Mouse (Mus musculus): ENCODE results near the gene Nol12. TPM values are rescaled to one million over a fixed set of nuclear protein-coding genes. Genes with fewer than 3 reads are reported as not detected.

Nol12 gene
- total RNA-seq, 2 experiments from 2014 or later, result 36.2 to 38.8 TPM

DNA sequence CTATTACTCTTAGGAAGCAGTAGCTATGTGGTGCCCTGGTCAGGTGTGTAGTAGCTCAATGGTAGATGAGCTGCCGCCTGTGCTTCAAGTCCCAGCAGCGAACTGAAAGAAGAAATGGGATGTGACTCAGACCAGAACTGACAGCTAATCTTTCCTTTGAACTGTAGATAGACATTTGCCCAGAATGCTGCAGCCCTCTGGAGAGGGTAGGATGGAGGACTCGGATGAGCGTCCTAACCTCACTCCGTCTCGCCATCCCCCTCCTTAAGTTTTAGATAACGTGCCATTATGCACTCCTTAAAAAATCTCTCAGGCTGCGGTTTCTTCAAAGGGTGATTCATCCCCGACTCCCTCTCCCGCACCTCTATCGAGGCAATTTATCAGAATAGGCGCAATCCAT lies 14.8 kb upstream of the Nol12 start:
- intact Hi-C loops (cut with DNase I), result loop anchor here (5.0 kb wide), 1 partner anchor 152 kb away; no protein-coding TSS in a partner anchor
- no peak for DNase-seq (ENCODE audit: extremely low spot score in 1 of 2, low spot score in 2 of 2)
- no peak overlapping the region for H3K4me3 ChIP-seq
- H3K27ac ChIP-seq, result no peak overlapping the region
- TF ChIP-seq CTCF (IDR thresholded peaks at IDR 0.05), result no peak

DNA sequence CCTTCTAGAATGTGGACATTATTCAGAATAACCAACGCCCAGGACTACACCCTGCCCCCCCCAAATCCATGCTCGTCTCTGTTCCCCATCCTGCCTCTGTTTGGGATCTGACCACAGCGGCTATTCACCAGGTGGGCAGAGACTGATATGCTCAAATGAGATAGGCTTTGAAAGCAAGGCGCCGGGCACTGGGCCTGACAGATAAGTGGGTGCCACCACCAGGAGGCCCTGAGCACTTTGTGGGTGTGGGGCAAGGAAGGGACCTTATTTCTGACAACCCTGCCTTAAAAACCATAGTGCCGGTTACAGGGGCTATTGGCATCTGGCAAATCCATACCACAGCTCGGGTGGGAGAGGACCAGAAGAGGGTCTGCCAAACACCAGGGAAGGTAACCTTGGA lies 12.0 kb upstream of the Nol12 start:
- H3K27ac ChIP-seq, result no peak overlapping the region
- no peak for DNase-seq (ENCODE audit: extremely low spot score in 1 of 2, low spot score in 2 of 2)
- TF ChIP-seq CTCF (IDR thresholded peaks at IDR 0.05), result no peak
- intact Hi-C loops (cut with DNase I), result no loop called here
- no peak overlapping the region for H3K4me3 ChIP-seq

DNA sequence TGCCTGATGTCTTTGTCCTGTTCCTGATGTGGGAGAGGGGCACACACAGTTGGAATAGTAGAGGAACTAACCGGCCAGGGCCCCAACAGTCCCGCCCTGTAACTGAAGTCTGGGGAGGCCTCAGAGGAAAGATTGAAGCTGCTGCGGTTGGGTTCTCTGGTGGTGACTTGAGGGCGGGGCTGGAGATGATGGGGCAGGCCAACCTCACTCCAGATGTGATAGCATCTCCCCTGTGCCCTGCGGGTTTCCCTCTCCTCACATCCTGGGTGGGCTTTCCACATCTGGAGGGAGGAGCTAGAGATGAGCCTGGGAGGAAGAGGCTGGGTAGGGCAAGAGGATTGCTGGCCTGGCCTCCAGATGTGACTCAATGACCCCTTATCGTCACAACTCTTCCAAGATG lies 11.1 kb upstream of the Nol12 start:
- no peak for TF ChIP-seq CTCF (IDR thresholded peaks at IDR 0.05)
- no peak for DNase-seq (ENCODE audit: extremely low spot score in 1 of 2, low spot score in 2 of 2)
- intact Hi-C loops (cut with DNase I), result no loop called here

DNA sequence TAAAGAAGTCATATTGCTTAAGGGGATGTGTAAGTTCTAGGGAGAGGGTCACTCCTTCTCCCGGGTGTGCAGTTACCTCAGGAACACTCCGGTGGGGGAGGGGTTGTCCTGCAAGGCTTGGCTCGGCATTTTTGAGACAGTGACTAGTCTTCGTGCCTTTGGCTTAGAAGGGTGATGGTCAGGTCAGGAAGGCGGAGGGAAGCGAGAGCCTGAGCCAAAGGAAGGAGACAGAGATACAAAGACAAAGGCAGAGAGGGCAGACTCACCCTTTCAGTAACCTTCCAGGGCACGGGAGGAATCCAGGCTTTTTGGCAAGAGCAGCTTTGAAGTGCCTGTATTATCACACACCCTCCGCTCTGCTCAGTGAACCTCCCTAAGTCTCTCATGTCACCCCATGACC lies 9.6 kb upstream of the Nol12 start:
- TF ChIP-seq CTCF (IDR thresholded peaks at IDR 0.05), result no peak
- DNase-seq (ENCODE audit: extremely low spot score in 1 of 2, low spot score in 2 of 2), result no peak
- H3K27ac ChIP-seq, result no peak overlapping the region
- H3K4me3 ChIP-seq, result no peak overlapping the region
- intact Hi-C loops (cut with DNase I), result no loop called here

More for the DNA sequence above, 11.1 kb upstream of the Nol12 start:
- Histone ChIP-seq H3K27ac (no peak overlapping the region), H3K4me3 (no peak overlapping the region)

GRCm38 (mm10) chr15:78926021-78926919 lies 8.5 kb upstream of the Nol12 start, which contains the start of gene Lgals1:
TSS of gene Lgals1 (plus strand) at chr15:78926725.
- Histone ChIP-seq H3K4me3 (peak within 1 kb of the TSS; percentile 39; the same call in 1 of the 2 replicates), H3K27ac (peak within 1 kb of the TSS; percentile 50)
- intact Hi-C loops (cut with DNase I), result no loop called here
- no peak for TF ChIP-seq CTCF (IDR thresholded peaks at IDR 0.05)
- DNase-seq (ENCODE audit: extremely low spot score in 1 of 2, low spot score in 2 of 2), result peak in 1 of 2 experiments; percentile 47

GRCm38 (mm10) chr15:78927021-78927787 lies 7.5 kb upstream of the Nol12 start:
- Histone ChIP-seq H3K4me3 (peak overlapping the region; percentile 39), H3K27ac (peak overlapping the region; percentile 29; the same call in 1 of the 2 replicates)
- intact Hi-C loops (cut with DNase I), result no loop called here
- no peak for TF ChIP-seq CTCF (IDR thresholded peaks at IDR 0.05)
- DNase-seq (ENCODE audit: extremely low spot score in 1 of 2, low spot score in 2 of 2), result no peak

DNA sequence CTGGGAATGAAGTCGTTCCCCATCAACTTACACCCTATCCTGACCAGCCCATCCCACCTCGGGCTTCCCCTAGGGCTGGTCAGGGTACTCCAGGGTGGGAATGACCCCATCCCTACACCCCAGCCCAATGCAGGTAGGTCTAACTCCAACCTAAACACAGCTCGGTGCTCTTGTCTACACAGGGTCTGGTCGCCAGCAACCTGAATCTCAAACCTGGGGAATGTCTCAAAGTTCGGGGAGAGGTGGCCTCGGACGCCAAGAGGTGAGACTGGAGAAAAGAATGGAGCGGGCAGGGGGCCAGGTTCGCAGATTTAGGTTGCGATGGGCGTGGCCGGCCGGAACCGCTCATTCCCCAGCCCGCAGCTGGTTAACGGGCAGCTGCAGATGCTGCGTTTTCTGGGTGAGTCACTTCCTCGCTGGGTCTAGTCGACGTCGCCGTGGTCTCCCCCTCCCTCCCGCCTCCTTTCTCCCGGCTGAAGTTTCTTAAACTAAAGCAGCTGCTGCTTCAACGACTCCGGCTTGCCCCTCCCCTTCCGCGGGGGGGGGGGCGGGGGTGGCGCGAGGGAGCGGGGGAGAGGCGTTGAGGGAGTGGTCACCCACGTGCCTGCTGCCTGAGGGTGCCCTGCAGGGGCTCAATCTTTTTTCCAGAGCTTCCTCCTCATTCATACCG lies 6.8 kb upstream of the Nol12 start:
- peak in 1 of 2 experiments; percentile 62 for DNase-seq (ENCODE audit: extremely low spot score in 1 of 2, low spot score in 2 of 2)
- intact Hi-C loops (cut with DNase I), result loop anchor here (2.0 kb wide), 1 partner anchor 13 kb away; no protein-coding TSS in a partner anchor
- no peak for TF ChIP-seq CTCF (IDR thresholded peaks at IDR 0.05)
- Histone ChIP-seq H3K4me3 (peak overlapping the region; percentile 39), H3K27ac (peak overlapping the region; percentile 29; the same call in 1 of the 2 replicates)

GRCm38 (mm10) chr15:78928539-78928938 lies 6.2 kb upstream of the Nol12 start:
- intact Hi-C loops (cut with DNase I), result loop anchor here (2.0 kb wide), 1 partner anchor 14 kb away; no protein-coding TSS in a partner anchor
- Histone ChIP-seq H3K4me3 (no peak overlapping the region), H3K27ac (peak overlapping the region; percentile 44; the same call in 1 of the 2 replicates)
- no peak for DNase-seq (ENCODE audit: extremely low spot score in 1 of 2, low spot score in 2 of 2)
- no peak for TF ChIP-seq CTCF (IDR thresholded peaks at IDR 0.05)

GRCm38 (mm10) chr15:78930192-78930706 lies 4.5 kb upstream of the Nol12 start:
- no peak overlapping the region for H3K27ac ChIP-seq
- no peak for TF ChIP-seq CTCF (IDR thresholded peaks at IDR 0.05)
- no peak overlapping the region for H3K4me3 ChIP-seq
- intact Hi-C loops (cut with DNase I), result no loop called here
- DNase-seq (ENCODE audit: extremely low spot score in 1 of 2, low spot score in 2 of 2), result no peak

DNA sequence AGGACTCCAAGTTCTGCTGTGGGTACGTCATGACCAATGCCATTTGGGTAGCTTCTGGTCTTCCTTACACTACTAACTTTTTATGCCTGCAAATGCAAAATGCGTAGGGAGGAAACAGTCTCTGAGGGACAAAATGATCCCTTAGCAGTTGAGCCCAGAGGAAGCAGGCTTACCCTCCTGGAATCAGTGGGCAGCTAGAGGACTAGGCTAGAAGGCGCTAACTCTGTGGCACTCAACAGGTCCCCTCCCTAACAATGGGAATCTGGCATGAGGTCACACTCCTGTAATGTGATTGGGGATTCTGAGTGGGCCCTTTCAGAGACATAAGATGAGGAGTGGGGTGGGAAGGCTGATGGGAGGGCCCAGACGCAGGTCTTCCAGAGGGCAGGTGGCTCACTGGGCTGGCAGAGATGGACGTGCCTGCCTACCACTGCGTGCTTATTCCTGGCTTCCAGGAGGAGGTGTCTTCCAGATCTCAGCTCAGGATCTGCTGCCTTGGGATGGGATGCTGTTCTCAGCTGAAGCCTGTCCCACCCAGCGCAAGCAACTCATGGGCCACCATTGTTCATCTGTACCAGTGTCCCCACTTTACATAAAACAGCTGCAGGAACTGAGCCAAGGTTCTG lies 3.8 kb upstream of the Nol12 start:
- no peak overlapping the region for H3K27ac ChIP-seq
- intact Hi-C loops (cut with DNase I), result no loop called here
- H3K4me3 ChIP-seq, result no peak overlapping the region
- no peak for DNase-seq (ENCODE audit: extremely low spot score in 1 of 2, low spot score in 2 of 2)
- TF ChIP-seq CTCF (IDR thresholded peaks at IDR 0.05), result no peak

- Histone ChIP-seq H3K4me3 (no peak overlapping the region), H3K27ac (no peak overlapping the region)
- no peak for DNase-seq (ENCODE audit: extremely low spot score in 1 of 2, low spot score in 2 of 2)
- intact Hi-C loops (cut with DNase I), result no loop called here
- TF ChIP-seq CTCF (IDR thresholded peaks at IDR 0.05), result peak; percentile 66
Observed at GRCm38 (mm10) chr15:78931577-78931976, 3.2 kb upstream of the Nol12 start.

Measured in left cerebral cortex, adult 2 months (tissue).